Mouse (Mus musculus) heart, postnatal 0 days (tissue): ENCODE measurements at regions not wholly inside any gene's neighbourhood (a gene's known extent, or its start where the extent isn't known, plus 50 kb on each side); places are given as distances from the start of the nearest gene placed in this dataset.
A peak's percentile ranks its signal among the peaks of the same experiment; 100 is the strongest.

Experiments used
- ATAC-seq: fragments of 200-750 bp; cut with Nextera tagmentation; 2 replicates; pipeline ENCODE4 v1.8.0; 2017; ENCODE audit warnings: low read depth, moderate number of reproducible peaks, moderate library complexity; ENCODE audit not compliant: insufficient read depth
- DNase-seq: peaks from one replicate; pipeline ENCODE4 v3.0.0-alpha.2; 2016; ENCODE audit warnings: low spot score
- H3K27ac ChIP-seq: fragments of 300-500 bp; sonication (generic); 2 replicates; pipeline ENCODE4 v1.5.1; 2014; ENCODE audit warnings: low read depth, mild to moderate bottlenecking
- H3K27me3 ChIP-seq: fragments of 300-500 bp; sonication (generic); 2 replicates; pipeline ENCODE4 v1.6.1; 2014; ENCODE audit warnings: low read length, mixed read lengths; ENCODE audit not compliant: control insufficient read depth, insufficient read depth
- H3K36me3 ChIP-seq: fragments of 300-500 bp; sonication (generic); replicated peaks from 2 replicates; pipeline ENCODE4 v1.6.1; 2014; ENCODE audit warnings: low read length, mixed read lengths; ENCODE audit not compliant: control insufficient read depth, insufficient read depth
- H3K4me1 ChIP-seq: fragments of 300-500 bp; sonication (generic); 2 replicates; pipeline ENCODE4 v1.6.1; 2014; ENCODE audit warnings: antibody characterized with exemption; ENCODE audit not compliant: control insufficient read depth, insufficient read depth
- H3K4me2 ChIP-seq: fragments of 300-500 bp; sonication (generic); 2 replicates; pipeline ENCODE4 v1.6.1; 2014; ENCODE audit warnings: low read depth, mild to moderate bottlenecking, low read length, moderate library complexity
- H3K4me3 ChIP-seq: fragments of 300-500 bp; sonication (generic); 2 replicates; pipeline ENCODE4 v1.5.1; 2014; ENCODE audit warnings: low read depth, low read length
- H3K9ac ChIP-seq: fragments of 300-500 bp; sonication (generic); replicated peaks from 2 replicates; pipeline ENCODE4 v1.6.1; 2014; ENCODE audit warnings: low read depth, low read length, mixed read lengths
- H3K9me3 ChIP-seq: fragments of 300-500 bp; sonication (generic); replicated peaks from 2 replicates; pipeline ENCODE4 v1.6.1; 2016; ENCODE audit warnings: low read length; ENCODE audit not compliant: control insufficient read depth
- CTCF ChIP-seq: IDR thresholded peaks from 2 replicates; pipeline ENCODE4 v1.5.1; 2016; ENCODE audit warnings: antibody characterized with exemption, control low read depth, low read depth
- EP300 ChIP-seq: IDR thresholded peaks from 2 replicates; pipeline ENCODE4 v1.6.1; 2016; ENCODE audit warnings: antibody characterized with exemption, low read depth
- WGBS: fragments of 180-500 bp; shearing (Covaris S2); extraction: QIAGEN DNeasy Blood & Tissue Kit; methylation state at CpG from one replicate; pipeline ENCODE4 v1.1.7; 2014; 5-methylcytosine and 5-hydroxymethylcytosine counted together

- Histone ChIP-seq H3K9ac (no peak overlapping the region), H3K4me2 (no peak overlapping the region), H3K9me3 (no peaks in the 10 kb centered on the region), H3K4me3 (no peak overlapping the region), H3K4me1 (peaks cover 3% of the 10 kb centered on the region; the same call in 1 of the 2 replicates), H3K27me3 (no peaks in the 10 kb centered on the region), H3K36me3 (no peaks in the 10 kb centered on the region), H3K27ac (0 out of 2 replicates have a peak overlapping the region, but pooled peaks have one; percentile 18)
- TF ChIP-seq CTCF, result no peak
- TF ChIP-seq EP300, result no peak
- 53% methylated on average over 2 of the region's 2 CpGs for WGBS
- ATAC-seq, result no peak
- DNase-seq, result peak; percentile 21
These were observed 425.1 kb upstream of the Klf6 start for GRCm38 (mm10) chr13:5436191-5436590.

- TF ChIP-seq EP300 (no peak), CTCF (no peak)
- ATAC-seq, result no peak
These were observed 420.8 kb upstream of the Klf6 start for GRCm38 (mm10) chr13:5440454-5440853.

GRCm38 (mm10) chr13:5444759-5445478 lies 416.4 kb upstream of the Klf6 start:
- no peaks in the 10 kb centered on the region for H3K36me3 ChIP-seq
- H3K27ac ChIP-seq, result no peak overlapping the region
- H3K4me3 ChIP-seq, result no peak overlapping the region
- no peak overlapping the region for H3K9ac ChIP-seq
- H3K27me3 ChIP-seq, result no peaks in the 10 kb centered on the region
- no peak for TF ChIP-seq EP300
- TF ChIP-seq CTCF, result no peak
- DNase-seq (no peak), ATAC-seq (no peak)
- no peaks in the 10 kb centered on the region for H3K4me1 ChIP-seq
- H3K4me2 ChIP-seq, result no peak overlapping the region
- H3K9me3 ChIP-seq, result no peaks in the 10 kb centered on the region
- 87% methylated on average over 5 of the region's 5 CpGs for WGBS

More at GRCm38 (mm10) chr13:5440454-5440853, 420.8 kb upstream of the Klf6 start:
- Histone ChIP-seq H3K4me1 (peaks cover 3% of the 10 kb centered on the region; the same call in 1 of the 2 replicates), H3K27me3 (no peaks in the 10 kb centered on the region), H3K4me2 (no peak overlapping the region), H3K9ac (no peak overlapping the region), H3K36me3 (no peaks in the 10 kb centered on the region), H3K9me3 (no peaks in the 10 kb centered on the region), H3K27ac (no peak overlapping the region), H3K4me3 (no peak overlapping the region)
- 71% methylated on average over 4 of the region's 4 CpGs for WGBS
- DNase-seq, result no peak

GRCm38 (mm10) chr13:5448601-5449000 lies 412.7 kb upstream of the Klf6 start:
- Histone ChIP-seq H3K4me2 (no peak overlapping the region), H3K9me3 (no peaks in the 10 kb centered on the region), H3K9ac (no peak overlapping the region), H3K27me3 (no peaks in the 10 kb centered on the region), H3K4me3 (no peak overlapping the region), H3K4me1 (no peaks in the 10 kb centered on the region), H3K27ac (no peak overlapping the region), H3K36me3 (no peaks in the 10 kb centered on the region)
- TF ChIP-seq CTCF (no peak), EP300 (no peak)
- no peak for DNase-seq
- ATAC-seq, result no peak
- 88% methylated on average over 1 of the region's 1 CpGs for WGBS

GRCm38 (mm10) chr13:5480779-5481178 lies 380.5 kb upstream of the Klf6 start:
- DNase-seq (no peak), ATAC-seq (no peak)
- WGBS, result 81% methylated on average over 2 of the region's 2 CpGs
- Histone ChIP-seq H3K4me2 (no peak overlapping the region), H3K4me1 (no peaks in the 10 kb centered on the region), H3K27me3 (no peaks in the 10 kb centered on the region), H3K9me3 (no peaks in the 10 kb centered on the region), H3K9ac (no peak overlapping the region), H3K36me3 (no peaks in the 10 kb centered on the region), H3K4me3 (no peak overlapping the region), H3K27ac (no peak overlapping the region)
- TF ChIP-seq EP300, result no peak

GRCm38 (mm10) chr13:5492266-5492665 lies 369.0 kb upstream of the Klf6 start:
- Histone ChIP-seq H3K9ac (no peak overlapping the region), H3K27me3 (no peaks in the 10 kb centered on the region), H3K36me3 (no peaks in the 10 kb centered on the region), H3K9me3 (no peaks in the 10 kb centered on the region), H3K4me2 (no peak overlapping the region), H3K4me1 (no peaks in the 10 kb centered on the region), H3K4me3 (no peak overlapping the region), H3K27ac (no peak overlapping the region)
- TF ChIP-seq CTCF (no peak), EP300 (no peak)
- DNase-seq, result no peak
- ATAC-seq, result no peak
- 61% methylated on average over 1 of the region's 1 CpGs for WGBS
